Mouse (Mus musculus): Measurements from ENCODE around the gene Nptn. TPM values are rescaled to one million over a fixed set of nuclear protein-coding genes. Genes with fewer than 3 reads are reported as not detected.

The Nptn gene
- polyA plus RNA-seq, 1 experiment from 2014 or later: 124 TPM

DNA sequence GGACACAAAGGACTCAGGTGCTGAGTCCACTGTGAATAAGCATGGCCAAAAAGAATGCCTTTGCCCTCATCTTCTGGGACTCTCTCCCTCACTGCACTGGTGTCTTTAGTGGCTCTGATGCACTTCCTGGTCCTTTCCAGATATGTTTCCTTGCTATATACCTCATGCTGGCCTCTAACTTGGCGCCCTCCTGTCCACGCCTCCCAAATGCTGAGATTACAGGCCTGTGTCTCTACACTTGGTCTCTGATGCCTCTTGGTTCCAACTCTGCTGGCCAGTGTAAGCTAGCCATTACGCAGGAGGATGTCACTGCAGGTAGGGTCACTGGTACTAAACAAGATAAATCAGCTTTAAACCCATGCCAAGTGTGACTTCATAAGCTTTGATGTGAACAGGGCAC, 86.1 kb downstream of the Nptn start:
- ATAC-seq (replicated peaks; ENCODE audit: extremely low read depth, insufficient read depth, low FRiP score): 0 out of 2 replicates have a peak, but pooled peaks have one; percentile 35
- no peak overlapping the region for H3K4me3 ChIP-seq (ENCODE audit: low read length)
- peaks cover 14% of the 10 kb centered on the region for H3K4me1 ChIP-seq (ENCODE audit: control insufficient read depth, insufficient read depth, low read length)
- H3K27ac ChIP-seq (ENCODE audit: low read length): peak overlapping the region; percentile 37
- no peak overlapping the region for H3K4me2 ChIP-seq (ENCODE audit: low read depth, low read length)
- WGBS: 53% methylated on average over 3 of the region's 3 CpGs
- no peak overlapping the region for H3K9ac ChIP-seq (ENCODE audit: low read length)
- H3K9me3 ChIP-seq (replicated peaks; ENCODE audit: control insufficient read depth, low read length): no peaks in the 10 kb centered on the region
- H3K36me3 ChIP-seq (ENCODE audit: control insufficient read depth, insufficient read depth): peaks cover 5% of the 10 kb centered on the region
- H3K27me3 ChIP-seq (ENCODE audit: control insufficient read depth, insufficient read depth, low read length): no peaks in the 10 kb centered on the region

DNA sequence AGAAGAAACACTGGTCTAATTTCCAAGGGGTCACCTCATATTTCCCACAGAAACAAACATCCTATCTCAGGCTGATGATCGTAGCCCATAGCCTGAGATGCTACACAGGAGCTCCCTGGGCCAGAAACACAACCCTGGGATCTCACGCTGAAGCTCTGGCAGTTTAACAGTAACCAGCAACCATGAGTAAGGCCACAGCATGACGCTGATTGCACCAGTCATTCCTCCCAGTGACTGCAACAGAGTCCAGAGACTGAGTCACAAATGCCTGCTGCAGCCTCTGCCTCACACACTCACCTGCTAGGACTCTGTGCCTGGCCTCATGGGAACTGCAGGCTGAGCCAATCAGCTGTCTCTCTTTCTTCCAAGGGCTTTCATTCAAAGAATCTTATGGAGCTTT, 87.0 kb downstream of the Nptn start:
- no peaks in the 10 kb centered on the region for H3K9me3 ChIP-seq (replicated peaks; ENCODE audit: control insufficient read depth, low read length)
- H3K36me3 ChIP-seq (ENCODE audit: control insufficient read depth, insufficient read depth): peaks cover 5% of the 10 kb centered on the region
- H3K4me1 ChIP-seq (ENCODE audit: control insufficient read depth, insufficient read depth, low read length): peaks cover 14% of the 10 kb centered on the region
- no peak overlapping the region for H3K4me2 ChIP-seq (ENCODE audit: low read depth, low read length)
- ATAC-seq (replicated peaks; ENCODE audit: extremely low read depth, insufficient read depth, low FRiP score): no peak
- H3K9ac ChIP-seq (ENCODE audit: low read length): no peak overlapping the region
- WGBS: 60% methylated on average over 3 of the region's 3 CpGs
- H3K27me3 ChIP-seq (ENCODE audit: control insufficient read depth, insufficient read depth, low read length): no peaks in the 10 kb centered on the region
- H3K4me3 ChIP-seq (ENCODE audit: low read length): no peak overlapping the region
- 0 out of 2 replicates have a peak overlapping the region, but pooled peaks have one; percentile 37 for H3K27ac ChIP-seq (ENCODE audit: low read length)

DNA sequence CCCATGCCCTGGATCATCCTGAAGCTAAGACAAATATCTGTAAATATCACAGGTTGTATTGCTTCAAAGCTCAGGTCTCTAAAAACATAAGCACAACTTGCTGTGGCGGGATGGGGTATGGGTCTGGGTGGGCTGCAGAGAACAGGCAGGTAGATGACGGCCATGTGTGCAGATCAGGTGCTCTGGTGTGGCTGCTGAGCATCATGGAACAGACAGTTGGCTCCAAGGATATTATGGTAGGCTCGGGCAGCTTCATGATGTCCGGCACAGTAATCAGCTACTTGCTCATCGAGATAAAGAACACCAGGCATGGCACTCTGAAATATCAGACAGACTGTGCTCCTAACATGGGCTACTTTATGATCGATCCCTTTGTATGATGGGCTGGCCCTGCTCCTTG, 87.8 kb downstream of the Nptn start:
- no peak overlapping the region for H3K4me2 ChIP-seq (ENCODE audit: low read depth, low read length)
- no peak overlapping the region for H3K27ac ChIP-seq (ENCODE audit: low read length)
- H3K9ac ChIP-seq (ENCODE audit: low read length): no peak overlapping the region
- no peaks in the 10 kb centered on the region for H3K27me3 ChIP-seq (ENCODE audit: control insufficient read depth, insufficient read depth, low read length)
- 80% methylated on average over 6 of the region's 6 CpGs for WGBS
- H3K9me3 ChIP-seq (replicated peaks; ENCODE audit: control insufficient read depth, low read length): no peaks in the 10 kb centered on the region
- H3K4me3 ChIP-seq (ENCODE audit: low read length): no peak overlapping the region
- H3K36me3 ChIP-seq (ENCODE audit: control insufficient read depth, insufficient read depth): peaks cover 5% of the 10 kb centered on the region
- ATAC-seq (replicated peaks; ENCODE audit: extremely low read depth, insufficient read depth, low FRiP score): no peak
- peaks cover 14% of the 10 kb centered on the region for H3K4me1 ChIP-seq (ENCODE audit: control insufficient read depth, insufficient read depth, low read length)

GRCm38 (mm10) chr9:58672474-58672873, 90.4 kb downstream of the Nptn start:
- Histone ChIP-seq H3K9ac (ENCODE audit: low read length) (no peak overlapping the region), H3K9me3 (replicated peaks; ENCODE audit: control insufficient read depth, low read length) (no peaks in the 10 kb centered on the region), H3K4me3 (ENCODE audit: low read length) (no peak overlapping the region), H3K36me3 (ENCODE audit: control insufficient read depth, insufficient read depth) (no peaks in the 10 kb centered on the region), H3K27ac (ENCODE audit: low read length) (no peak overlapping the region), H3K4me1 (ENCODE audit: control insufficient read depth, insufficient read depth, low read length) (peaks cover 19% of the 10 kb centered on the region), H3K27me3 (ENCODE audit: control insufficient read depth, insufficient read depth, low read length) (no peaks in the 10 kb centered on the region), H3K4me2 (ENCODE audit: low read depth, low read length) (no peak overlapping the region)
- WGBS: 22% methylated on average over 4 of the region's 4 CpGs
- no peak for ATAC-seq (replicated peaks; ENCODE audit: extremely low read depth, insufficient read depth, low FRiP score)

DNA sequence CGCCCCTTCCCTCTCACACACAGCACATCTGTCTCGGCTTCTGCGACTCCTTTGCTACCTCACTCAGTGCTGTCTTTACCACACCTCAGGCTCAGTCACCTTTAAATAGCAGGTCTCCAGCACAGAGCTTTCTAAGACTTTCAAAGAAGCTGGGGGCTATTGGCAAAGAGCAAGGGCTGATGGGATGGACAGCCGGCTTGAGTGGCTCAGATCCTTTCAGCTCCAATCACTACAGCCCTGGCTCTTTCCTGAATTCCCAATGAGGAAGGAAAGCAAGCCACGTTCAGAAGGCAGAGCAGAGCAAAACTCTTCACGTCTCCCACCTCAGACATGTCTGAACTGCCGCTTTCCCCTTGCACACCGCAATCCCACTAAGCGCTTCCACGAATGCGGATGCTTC, 92.7 kb downstream of the Nptn start:
- no peak overlapping the region for H3K27ac ChIP-seq (ENCODE audit: low read length)
- H3K4me2 ChIP-seq (ENCODE audit: low read depth, low read length): no peak overlapping the region
- H3K4me3 ChIP-seq (ENCODE audit: low read length): no peak overlapping the region
- ATAC-seq (replicated peaks; ENCODE audit: extremely low read depth, insufficient read depth, low FRiP score): no peak
- peaks cover 9% of the 10 kb centered on the region; the same call in 1 of the 2 replicates for H3K4me1 ChIP-seq (ENCODE audit: control insufficient read depth, insufficient read depth, low read length)
- WGBS: 72% methylated on average over 11 of the region's 11 CpGs
- no peaks in the 10 kb centered on the region for H3K27me3 ChIP-seq (ENCODE audit: control insufficient read depth, insufficient read depth, low read length)
- no peaks in the 10 kb centered on the region for H3K9me3 ChIP-seq (replicated peaks; ENCODE audit: control insufficient read depth, low read length)
- H3K9ac ChIP-seq (ENCODE audit: low read length): no peak overlapping the region
- H3K36me3 ChIP-seq (ENCODE audit: control insufficient read depth, insufficient read depth): no peaks in the 10 kb centered on the region

DNA sequence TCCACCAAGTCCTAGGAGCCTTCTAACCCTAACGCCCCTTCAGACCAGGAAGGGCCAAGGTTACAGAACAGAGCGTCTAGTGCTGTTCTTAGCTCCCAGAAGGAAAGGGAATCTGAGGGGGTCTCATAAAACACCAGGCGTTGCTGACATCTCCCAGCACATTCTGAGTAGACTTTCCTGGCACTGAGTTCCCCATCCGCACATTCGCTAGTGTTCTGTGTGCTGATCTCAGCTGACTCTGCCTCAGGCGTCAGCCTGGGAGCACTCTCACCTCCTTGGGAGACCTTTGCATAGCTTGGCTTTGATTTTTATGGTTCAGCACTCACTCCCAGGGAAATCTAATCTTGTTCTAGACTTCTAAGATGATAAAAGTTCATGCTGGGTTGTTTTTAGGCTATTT, 93.3 kb downstream of the Nptn start:
- H3K4me3 ChIP-seq (ENCODE audit: low read length): no peak overlapping the region
- no peaks in the 10 kb centered on the region for H3K36me3 ChIP-seq (ENCODE audit: control insufficient read depth, insufficient read depth)
- H3K4me2 ChIP-seq (ENCODE audit: low read depth, low read length): no peak overlapping the region
- no peak overlapping the region for H3K9ac ChIP-seq (ENCODE audit: low read length)
- ATAC-seq (replicated peaks; ENCODE audit: extremely low read depth, insufficient read depth, low FRiP score): no peak
- H3K4me1 ChIP-seq (ENCODE audit: control insufficient read depth, insufficient read depth, low read length): peaks cover 9% of the 10 kb centered on the region; the same call in 1 of the 2 replicates
- H3K27ac ChIP-seq (ENCODE audit: low read length): no peak overlapping the region
- no peaks in the 10 kb centered on the region for H3K9me3 ChIP-seq (replicated peaks; ENCODE audit: control insufficient read depth, low read length)
- 41% methylated on average over 6 of the region's 6 CpGs for WGBS
- no peaks in the 10 kb centered on the region for H3K27me3 ChIP-seq (ENCODE audit: control insufficient read depth, insufficient read depth, low read length)

- no peaks in the 10 kb centered on the region for H3K27me3 ChIP-seq (ENCODE audit: control insufficient read depth, insufficient read depth, low read length)
- H3K4me3 ChIP-seq (ENCODE audit: low read length): no peak overlapping the region
- no peak overlapping the region for H3K9ac ChIP-seq (ENCODE audit: low read length)
- no peaks in the 10 kb centered on the region for H3K9me3 ChIP-seq (replicated peaks; ENCODE audit: control insufficient read depth, low read length)
- H3K36me3 ChIP-seq (ENCODE audit: control insufficient read depth, insufficient read depth): no peaks in the 10 kb centered on the region
- no peak overlapping the region for H3K4me2 ChIP-seq (ENCODE audit: low read depth, low read length)
- WGBS: 67% methylated on average over 2 of the region's 2 CpGs
- no peak for ATAC-seq (replicated peaks; ENCODE audit: extremely low read depth, insufficient read depth, low FRiP score)
- H3K4me1 ChIP-seq (ENCODE audit: control insufficient read depth, insufficient read depth, low read length): no peaks in the 10 kb centered on the region
- H3K27ac ChIP-seq (ENCODE audit: low read length): no peak overlapping the region
Observed at GRCm38 (mm10) chr9:58681411-58681810, 99.4 kb downstream of the Nptn start.

DNA sequence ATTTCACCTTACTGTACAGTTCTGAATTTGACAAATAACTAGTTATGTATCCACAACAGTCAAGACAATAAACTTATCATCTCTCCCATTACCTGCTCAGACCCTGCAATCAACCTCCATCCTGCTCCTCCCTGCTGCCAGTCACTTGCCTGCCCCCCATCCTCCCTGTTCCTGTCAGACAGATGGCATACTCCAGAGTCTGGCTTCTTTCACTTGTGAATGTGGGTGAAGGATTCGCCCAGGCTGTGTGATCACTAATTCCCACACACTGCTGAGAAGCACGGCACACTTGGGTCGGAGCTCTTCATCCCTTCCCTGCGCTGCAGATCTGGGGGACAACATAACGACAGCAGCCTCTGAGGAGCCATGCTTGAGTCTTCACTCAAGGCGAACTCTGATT, 100.1 kb downstream of the Nptn start:
- Histone ChIP-seq H3K9ac (ENCODE audit: low read length) (no peak overlapping the region), H3K4me1 (ENCODE audit: control insufficient read depth, insufficient read depth, low read length) (no peaks in the 10 kb centered on the region), H3K9me3 (replicated peaks; ENCODE audit: control insufficient read depth, low read length) (no peaks in the 10 kb centered on the region), H3K27ac (ENCODE audit: low read length) (no peak overlapping the region), H3K4me2 (ENCODE audit: low read depth, low read length) (no peak overlapping the region), H3K4me3 (ENCODE audit: low read length) (no peak overlapping the region), H3K27me3 (ENCODE audit: control insufficient read depth, insufficient read depth, low read length) (no peaks in the 10 kb centered on the region), H3K36me3 (ENCODE audit: control insufficient read depth, insufficient read depth) (no peaks in the 10 kb centered on the region)
- ATAC-seq (replicated peaks; ENCODE audit: extremely low read depth, insufficient read depth, low FRiP score): no peak
- WGBS: 61% methylated on average over 6 of the region's 6 CpGs

DNA sequence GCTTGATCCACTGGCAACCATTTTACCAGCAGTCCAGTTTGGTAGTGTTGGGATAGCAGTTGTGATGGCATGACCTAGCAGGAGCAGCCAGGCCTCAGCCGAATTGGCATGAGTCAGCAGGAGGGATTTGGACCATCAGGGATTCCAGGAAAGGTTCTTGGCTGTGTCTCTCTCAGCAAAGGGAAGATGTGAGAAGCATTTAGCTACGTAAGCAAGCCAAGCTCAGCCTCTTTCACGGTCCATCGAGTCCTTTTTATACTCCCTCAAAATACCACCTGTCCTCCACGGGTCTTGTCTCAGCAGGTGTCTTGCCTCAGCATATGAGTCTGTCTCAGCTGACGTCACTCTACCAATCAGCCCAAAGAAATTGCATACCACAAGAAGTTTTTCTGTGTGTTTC, 101.3 kb downstream of the Nptn start:
- no peak for ATAC-seq (replicated peaks; ENCODE audit: extremely low read depth, insufficient read depth, low FRiP score)
- no peaks in the 10 kb centered on the region for H3K4me1 ChIP-seq (ENCODE audit: control insufficient read depth, insufficient read depth, low read length)
- H3K9ac ChIP-seq (ENCODE audit: low read length): no peak overlapping the region
- H3K4me3 ChIP-seq (ENCODE audit: low read length): no peak overlapping the region
- no peaks in the 10 kb centered on the region for H3K27me3 ChIP-seq (ENCODE audit: control insufficient read depth, insufficient read depth, low read length)
- no peaks in the 10 kb centered on the region for H3K9me3 ChIP-seq (replicated peaks; ENCODE audit: control insufficient read depth, low read length)
- WGBS: 67% methylated on average over 6 of the region's 6 CpGs
- H3K36me3 ChIP-seq (ENCODE audit: control insufficient read depth, insufficient read depth): no peaks in the 10 kb centered on the region
- no peak overlapping the region for H3K4me2 ChIP-seq (ENCODE audit: low read depth, low read length)
- no peak overlapping the region for H3K27ac ChIP-seq (ENCODE audit: low read length)

GRCm38 (mm10) chr9:58685290-58685689, 103.2 kb downstream of the Nptn start:
- H3K27me3 ChIP-seq (ENCODE audit: control insufficient read depth, insufficient read depth, low read length): no peaks in the 10 kb centered on the region
- no peaks in the 10 kb centered on the region for H3K4me1 ChIP-seq (ENCODE audit: control insufficient read depth, insufficient read depth, low read length)
- no peak overlapping the region for H3K9ac ChIP-seq (ENCODE audit: low read length)
- H3K36me3 ChIP-seq (ENCODE audit: control insufficient read depth, insufficient read depth): no peaks in the 10 kb centered on the region
- no peak overlapping the region for H3K4me3 ChIP-seq (ENCODE audit: low read length)
- no peak overlapping the region for H3K27ac ChIP-seq (ENCODE audit: low read length)
- no peaks in the 10 kb centered on the region for H3K9me3 ChIP-seq (replicated peaks; ENCODE audit: control insufficient read depth, low read length)
- ATAC-seq (replicated peaks; ENCODE audit: extremely low read depth, insufficient read depth, low FRiP score): no peak
- H3K4me2 ChIP-seq (ENCODE audit: low read depth, low read length): no peak overlapping the region
- 67% methylated on average over 10 of the region's 10 CpGs for WGBS

Measured in heart, embryonic 16.5 days (tissue).